Mouse (Mus musculus): ENCODE measurements around the gene Ptges2. TPM values are rescaled to one million over a fixed set of nuclear protein-coding genes. Genes with fewer than 3 reads are reported as not detected.

The Ptges2 gene
- polyA plus RNA-seq, 1 experiment from 2014 or later = 28.5 TPM

- Histone ChIP-seq H3K4me3 (replicated peaks) (peak within 1 kb of the TSS; percentile 90), H3K4me1 (peaks cover 35% of the 10 kb centered on the region), H3K9me3 (no peaks in the 10 kb centered on the region), H3K27me3 (replicated peaks) (no peaks in the 10 kb centered on the region), H3K9ac (peak within 1 kb of the TSS; percentile 69), H3K27ac (peak within 1 kb of the TSS; percentile 97), H3K36me3 (no peaks in the 10 kb centered on the region; the same call in 1 of the 2 replicates), H3K4me2 (peak within 1 kb of the TSS; percentile 88)
- no peak for ATAC-seq (ENCODE audit: insufficient read depth, low FRiP score, low read depth)
- WGBS = 71% methylated on average over 15 of the region's 15 CpGs
Observed at GRCm38 (mm10) chr2:32449761-32450754, 54.4 kb downstream of the Ptges2 start, which contains the start of gene Naif1. Naif1 (plus strand) TSS chr2:32450457.

GRCm38 (mm10) chr2:32450881-32451844 lies 55.5 kb downstream of the Ptges2 start, which contains the start of gene Slc25a25:
Slc25a25 (minus strand) TSS chr2:32451445.
- peak; percentile 84 for ATAC-seq (ENCODE audit: insufficient read depth, low FRiP score, low read depth)
- Histone ChIP-seq H3K27me3 (replicated peaks) (no peaks in the 10 kb centered on the region), H3K9ac (peak within 1 kb of the TSS; percentile 69), H3K4me2 (peak within 1 kb of the TSS; percentile 88), H3K36me3 (peaks cover 6% of the 10 kb centered on the region; the same call in 1 of the 2 replicates), H3K27ac (peak within 1 kb of the TSS; percentile 97), H3K9me3 (no peaks in the 10 kb centered on the region), H3K4me3 (replicated peaks) (peak within 1 kb of the TSS; percentile 90), H3K4me1 (peaks cover 35% of the 10 kb centered on the region)
- WGBS = under 1% methylated on average over 103 of the region's 103 CpGs

- Histone ChIP-seq H3K27ac (peak overlapping the region; percentile 97), H3K4me1 (peaks cover 35% of the 10 kb centered on the region), H3K27me3 (replicated peaks) (no peaks in the 10 kb centered on the region), H3K9ac (0 out of 2 replicates have a peak overlapping the region, but pooled peaks have one; percentile 29), H3K36me3 (peaks cover 10% of the 10 kb centered on the region; the same call in 1 of the 2 replicates), H3K4me3 (replicated peaks) (peak overlapping the region; percentile 90), H3K9me3 (no peaks in the 10 kb centered on the region), H3K4me2 (peak overlapping the region; percentile 88)
- ATAC-seq (ENCODE audit: insufficient read depth, low FRiP score, low read depth) = peak; percentile 96
- under 1% methylated on average over 25 of the region's 25 CpGs for WGBS
Observed at GRCm38 (mm10) chr2:32451870-32452372, 56.2 kb downstream of the Ptges2 start.

- Histone ChIP-seq H3K4me2 (peak overlapping the region; percentile 48), H3K27ac (peak overlapping the region; percentile 62; the same call in 1 of the 2 replicates), H3K9me3 (no peaks in the 10 kb centered on the region), H3K9ac (no peak overlapping the region), H3K27me3 (replicated peaks) (no peaks in the 10 kb centered on the region), H3K36me3 (peaks cover 10% of the 10 kb centered on the region; the same call in 1 of the 2 replicates), H3K4me1 (peaks cover 34% of the 10 kb centered on the region), H3K4me3 (replicated peaks) (peak overlapping the region; percentile 90)
- ATAC-seq (ENCODE audit: insufficient read depth, low FRiP score, low read depth) = no peak
- 91% methylated on average over 16 of the region's 16 CpGs for WGBS
Observed at GRCm38 (mm10) chr2:32452441-32452971, 56.8 kb downstream of the Ptges2 start.

GRCm38 (mm10) chr2:32453641-32454303 lies 58.1 kb downstream of the Ptges2 start:
- H3K27ac ChIP-seq = no peak overlapping the region

GRCm38 (mm10) chr2:32454633-32455032 lies 58.9 kb downstream of the Ptges2 start:
- Histone ChIP-seq H3K4me2 (no peak overlapping the region), H3K9ac (no peak overlapping the region), H3K4me1 (peaks cover 23% of the 10 kb centered on the region), H3K9me3 (no peaks in the 10 kb centered on the region), H3K4me3 (replicated peaks) (no peak overlapping the region), H3K27ac (no peak overlapping the region), H3K36me3 (peaks cover 10% of the 10 kb centered on the region; the same call in 1 of the 2 replicates), H3K27me3 (replicated peaks) (no peaks in the 10 kb centered on the region)
- ATAC-seq (ENCODE audit: insufficient read depth, low FRiP score, low read depth) = no peak
- 75% methylated on average over 10 of the region's 10 CpGs for WGBS

More at GRCm38 (mm10) chr2:32453641-32454303, 58.1 kb downstream of the Ptges2 start:
- Histone ChIP-seq H3K4me2 (no peak overlapping the region), H3K4me3 (replicated peaks) (no peak overlapping the region), H3K9me3 (no peaks in the 10 kb centered on the region), H3K27me3 (replicated peaks) (no peaks in the 10 kb centered on the region), H3K36me3 (peaks cover 10% of the 10 kb centered on the region; the same call in 1 of the 2 replicates), H3K9ac (no peak overlapping the region), H3K4me1 (peaks cover 25% of the 10 kb centered on the region)
- 64% methylated on average over 5 of the region's 5 CpGs for WGBS
- no peak for ATAC-seq (ENCODE audit: insufficient read depth, low FRiP score, low read depth)

GRCm38 (mm10) chr2:32455101-32455500 lies 59.4 kb downstream of the Ptges2 start:
- peaks cover 10% of the 10 kb centered on the region; the same call in 1 of the 2 replicates for H3K36me3 ChIP-seq
- H3K4me3 ChIP-seq (replicated peaks) = no peak overlapping the region
- H3K9me3 ChIP-seq = no peaks in the 10 kb centered on the region
- WGBS = 82% methylated on average over 8 of the region's 8 CpGs
- ATAC-seq (ENCODE audit: insufficient read depth, low FRiP score, low read depth) = no peak
- H3K4me1 ChIP-seq = peaks cover 20% of the 10 kb centered on the region
- H3K9ac ChIP-seq = no peak overlapping the region
- no peaks in the 10 kb centered on the region for H3K27me3 ChIP-seq (replicated peaks)
- H3K27ac ChIP-seq = no peak overlapping the region
- no peak overlapping the region for H3K4me2 ChIP-seq

Other genes starting within 250 kb of the Ptges2 start
- 43.7 and 48.2 TPM in 2 replicates for gene Prrc2b, start 244.8 kb upstream of the Ptges2 start, polyA plus RNA-seq (2015; fragmentation: Nextera tagmentation; extraction: Ambion mirVana)
- gene Pomt1, start 159.3 kb upstream of the Ptges2 start, polyA plus RNA-seq (2015; fragmentation: Nextera tagmentation; extraction: Ambion mirVana) = 23.5 and 27.8 TPM in 2 replicates
- 59.6 and 65.4 TPM in 2 replicates for gene Uck1, start 135.7 kb upstream of the Ptges2 start, polyA plus RNA-seq (2015; fragmentation: Nextera tagmentation; extraction: Ambion mirVana)
- 24.9 and 25.2 TPM in 2 replicates for gene Golga2, start 108.5 kb upstream of the Ptges2 start, polyA plus RNA-seq (2015; fragmentation: Nextera tagmentation; extraction: Ambion mirVana)
- 418 and 429 TPM in 2 replicates for gene Swi5, start 107.8 kb upstream of the Ptges2 start, polyA plus RNA-seq (2015; fragmentation: Nextera tagmentation; extraction: Ambion mirVana)
- gene Ciz1, start 43.6 kb upstream of the Ptges2 start, polyA plus RNA-seq (2015; fragmentation: Nextera tagmentation; extraction: Ambion mirVana) = 33.8 and 41.6 TPM in 2 replicates
- 12.1 and 12.8 TPM in 2 replicates for gene Dnm1, start 42.6 kb upstream of the Ptges2 start, polyA plus RNA-seq (2015; fragmentation: Nextera tagmentation; extraction: Ambion mirVana)
- gene 1110008P14Rik, start 14.0 kb upstream of the Ptges2 start, polyA plus RNA-seq (2015; fragmentation: Nextera tagmentation; extraction: Ambion mirVana) = 36.1 and 42.9 TPM in 2 replicates
- gene Lcn2, start 7.6 kb upstream of the Ptges2 start, polyA plus RNA-seq (2015; fragmentation: Nextera tagmentation; extraction: Ambion mirVana) = 25.1 and 30.7 TPM in 2 replicates
- gene Naif1, start 54.6 kb downstream of the Ptges2 start, polyA plus RNA-seq (2015; fragmentation: Nextera tagmentation; extraction: Ambion mirVana) = 5.1 and 5.4 TPM in 2 replicates
- 17.6 and 17.9 TPM in 2 replicates for gene Slc25a25, start 55.5 kb downstream of the Ptges2 start, polyA plus RNA-seq (2015; fragmentation: Nextera tagmentation; extraction: Ambion mirVana)
- 11.2 and 13.0 TPM in 2 replicates for gene Fam102a, start 139.4 kb downstream of the Ptges2 start, polyA plus RNA-seq (2015; fragmentation: Nextera tagmentation; extraction: Ambion mirVana)
- 109 and 112 TPM in 2 replicates for gene Dpm2, start 175.0 kb downstream of the Ptges2 start, polyA plus RNA-seq (2015; fragmentation: Nextera tagmentation; extraction: Ambion mirVana)
- gene Pip5kl1, start 178.9 kb downstream of the Ptges2 start, polyA plus RNA-seq (2015; fragmentation: Nextera tagmentation; extraction: Ambion mirVana) = 0.36 and 0.61 TPM in 2 replicates
- gene 9430097D07Rik, start 179.8 kb downstream of the Ptges2 start, polyA plus RNA-seq (2015; fragmentation: Nextera tagmentation; extraction: Ambion mirVana) = 0.09 and 0.12 TPM in 2 replicates
- gene St6galnac4, start 191.2 kb downstream of the Ptges2 start, polyA plus RNA-seq (2015; fragmentation: Nextera tagmentation; extraction: Ambion mirVana) = 18.3 and 20.3 TPM in 2 replicates
- gene St6galnac6, start 203.8 kb downstream of the Ptges2 start, polyA plus RNA-seq (2015; fragmentation: Nextera tagmentation; extraction: Ambion mirVana) = 17.4 and 19.7 TPM in 2 replicates
- gene Ak1, start 225.9 kb downstream of the Ptges2 start, polyA plus RNA-seq (2015; fragmentation: Nextera tagmentation; extraction: Ambion mirVana) = 21.8 and 22.1 TPM in 2 replicates